Mouse (Mus musculus): ENCODE data around the gene Pds5b. TPM values are rescaled to one million over a fixed set of nuclear protein-coding genes. Genes with fewer than 3 reads are reported as not detected.
"Not testable (repeated sequence)": the region's sequence is repeated elsewhere in the genome, so short reads cannot be mapped to it uniquely, and the experiment has no call there.

Pds5b gene
- 9.9 and 12.6 TPM in 2 replicates for polyA plus RNA-seq (2015; fragmentation: Nextera tagmentation; extraction: Ambion mirVana)

DNA sequence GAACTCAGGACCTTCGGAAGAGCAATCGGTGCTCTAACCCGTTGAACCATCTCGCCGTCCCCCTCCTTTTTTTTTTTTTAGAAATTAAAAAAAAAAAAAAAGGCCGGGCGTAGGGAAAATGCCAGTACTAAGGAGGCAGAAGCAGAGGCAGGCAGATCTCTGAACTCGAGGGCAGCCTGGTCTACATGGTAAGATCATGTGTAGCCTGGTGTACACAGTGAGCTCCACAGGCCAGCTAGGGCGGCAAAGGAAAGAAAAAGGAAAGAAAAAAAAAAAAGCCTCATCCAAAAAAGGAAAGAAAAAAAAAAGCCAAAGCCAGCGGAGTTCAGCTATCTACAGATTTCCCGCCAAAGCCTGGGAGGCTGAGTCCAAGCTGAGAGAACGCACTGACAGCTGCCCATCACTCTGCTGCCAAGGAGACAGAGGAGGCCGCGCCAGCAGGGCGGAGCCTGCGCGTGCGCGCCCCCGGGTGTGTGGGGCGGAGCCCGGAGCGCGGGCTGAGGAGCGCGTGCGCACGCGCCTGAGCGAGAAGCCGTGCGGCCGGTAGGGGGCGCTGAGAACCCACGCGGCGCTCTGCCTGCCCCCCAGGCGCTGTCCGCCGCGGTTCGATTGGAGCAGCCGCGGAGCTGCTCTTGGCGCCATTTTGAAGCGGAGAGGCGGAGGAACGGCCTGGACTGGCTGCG is at the start of gene Pds5b:
Gene Pds5b, plus strand, starts transcription at position 587 of the 683 bp plus-strand sequence.
- Histone ChIP-seq H3K27ac (peak within 1 kb of the TSS; percentile 86), H3K9ac (peak within 1 kb of the TSS; percentile 98), H3K27me3 (peaks cover 4% of the 10 kb centered on the region; the same call in 1 of the 2 replicates), H3K4me3 (replicated peaks) (peak within 1 kb of the TSS; percentile 97), H3K4me2 (peak within 1 kb of the TSS; percentile 87), H3K4me1 (replicated peaks) (peaks cover 31% of the 10 kb centered on the region), H3K9me3 (replicated peaks) (no peaks in the 10 kb centered on the region), H3K36me3 (no peaks in the 10 kb centered on the region)
- 10% methylated on average over 46 of the region's 49 CpGs for WGBS (ENCODE audit: insufficient replicate concordance)
- DNase-seq: peak; percentile 90
- ATAC-seq (ENCODE audit: low read depth): peak; percentile 96

- H3K27ac ChIP-seq: no peak overlapping the region
- 67% methylated on average over 7 of the region's 7 CpGs for WGBS (ENCODE audit: insufficient replicate concordance)
- H3K9ac ChIP-seq: no peak overlapping the region
- no peak for ATAC-seq (ENCODE audit: low read depth)
- H3K4me1 ChIP-seq (replicated peaks): peaks cover 3% of the 10 kb centered on the region; the same call in 1 of the 2 replicates
- no peak overlapping the region for H3K4me2 ChIP-seq
- no peaks in the 10 kb centered on the region for H3K27me3 ChIP-seq
- no peak for DNase-seq
- H3K36me3 ChIP-seq: peaks cover 6% of the 10 kb centered on the region; the same call in 1 of the 2 replicates
- H3K4me3 ChIP-seq (replicated peaks): no peak overlapping the region
- no peaks in the 10 kb centered on the region for H3K9me3 ChIP-seq (replicated peaks)
These were observed 48.0 kb upstream of the Pds5b start for GRCm38 (mm10) chr5:150625528-150625927.

DNA sequence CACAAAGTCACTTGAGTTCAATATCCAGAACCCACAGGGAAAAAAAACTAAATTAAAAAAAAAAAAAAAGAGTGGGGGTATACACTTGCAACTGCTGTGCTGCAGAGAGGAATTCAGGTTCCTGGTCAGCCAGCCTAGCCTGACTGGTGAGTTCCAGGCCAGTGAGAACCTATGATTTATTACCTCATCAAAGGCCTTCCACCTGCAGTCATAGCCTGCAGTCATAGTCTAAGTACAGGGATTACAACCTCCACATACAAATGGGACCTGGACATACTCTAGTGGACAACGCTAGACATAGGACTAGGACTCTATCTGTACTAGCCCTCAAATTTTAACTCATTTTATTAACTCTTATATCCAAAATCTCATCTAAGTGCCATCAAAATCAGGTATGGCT is 44.3 kb upstream of the Pds5b start:
- peaks cover 18% of the 10 kb centered on the region for H3K36me3 ChIP-seq
- H3K4me2 ChIP-seq: no peak overlapping the region
- H3K27me3 ChIP-seq: no peaks in the 10 kb centered on the region
- WGBS (ENCODE audit: insufficient replicate concordance): 92% methylated on average over 1 of the region's 1 CpGs
- ATAC-seq (ENCODE audit: low read depth) (no peak), DNase-seq (no peak)
- no peak overlapping the region for H3K9ac ChIP-seq
- no peak overlapping the region for H3K4me3 ChIP-seq (replicated peaks)
- H3K9me3 ChIP-seq (replicated peaks): no peaks in the 10 kb centered on the region
- H3K27ac ChIP-seq: no peak overlapping the region
- H3K4me1 ChIP-seq (replicated peaks): no peaks in the 10 kb centered on the region

DNA sequence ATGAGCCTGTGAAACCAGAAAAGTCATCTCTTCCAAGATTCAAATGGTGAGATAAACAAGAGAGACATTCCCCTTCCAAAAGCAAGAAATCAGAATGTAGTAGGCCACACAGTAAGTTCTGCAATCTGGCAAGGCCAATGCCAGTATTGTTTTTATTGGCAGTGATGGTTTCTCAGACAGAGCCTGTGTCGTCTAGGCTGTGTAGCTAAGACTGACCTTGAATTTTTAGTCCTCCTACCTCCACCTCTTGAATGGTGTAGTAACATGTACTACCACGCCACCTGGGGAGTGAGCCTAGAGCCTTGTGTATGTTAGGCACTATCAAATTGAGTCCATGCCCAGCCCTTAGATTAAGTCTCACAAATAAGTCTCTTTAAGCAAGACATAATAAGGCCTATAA is 43.8 kb upstream of the Pds5b start:
- no peak for ATAC-seq (ENCODE audit: low read depth)
- Histone ChIP-seq H3K9me3 (replicated peaks) (no peaks in the 10 kb centered on the region), H3K4me3 (replicated peaks) (no peak overlapping the region), H3K27me3 (no peaks in the 10 kb centered on the region), H3K4me2 (no peak overlapping the region), H3K4me1 (replicated peaks) (no peaks in the 10 kb centered on the region), H3K27ac (no peak overlapping the region), H3K36me3 (peaks cover 22% of the 10 kb centered on the region), H3K9ac (no peak overlapping the region)
- no peak for DNase-seq
- 85% methylated on average over 2 of the region's 2 CpGs for WGBS (ENCODE audit: insufficient replicate concordance)

- WGBS (ENCODE audit: insufficient replicate concordance): 17% methylated on average over 3 of the region's 3 CpGs
- Histone ChIP-seq H3K9me3 (replicated peaks) (no peaks in the 10 kb centered on the region), H3K4me2 (no peak overlapping the region), H3K27ac (peak overlapping the region; percentile 81), H3K4me3 (replicated peaks) (no peak overlapping the region), H3K4me1 (replicated peaks) (peaks cover 28% of the 10 kb centered on the region), H3K27me3 (no peaks in the 10 kb centered on the region), H3K9ac (no peak overlapping the region), H3K36me3 (peaks cover 46% of the 10 kb centered on the region)
- ATAC-seq (ENCODE audit: low read depth) (peak; percentile 94), DNase-seq (no peak)
These were observed 32.1 kb upstream of the Pds5b start for GRCm38 (mm10) chr5:150641440-150641839.

DNA sequence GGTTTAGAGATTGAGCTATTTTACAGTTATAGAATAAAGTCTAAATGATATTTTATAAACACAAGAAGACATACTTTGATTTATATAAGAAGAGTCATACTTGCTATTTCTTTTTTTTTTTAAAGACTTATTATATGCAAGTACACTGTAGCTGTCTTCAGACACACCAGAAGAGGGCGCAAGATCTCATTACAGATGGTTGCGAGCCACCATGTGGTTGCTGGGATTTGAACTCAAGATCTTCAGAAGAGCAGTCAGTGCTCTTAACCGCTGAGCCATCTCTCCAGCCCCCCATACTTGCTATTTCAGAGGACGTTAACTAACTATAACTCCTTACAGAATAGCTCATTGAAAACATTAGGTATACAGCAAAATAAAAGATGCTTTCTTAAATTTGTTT is 30.1 kb upstream of the Pds5b start:
- ATAC-seq (ENCODE audit: low read depth); DNase-seq; H3K27me3 ChIP-seq; H3K4me2 ChIP-seq; H3K27ac ChIP-seq; H3K9ac ChIP-seq; H3K4me3 ChIP-seq (replicated peaks); H3K9me3 ChIP-seq (replicated peaks): not testable (repeated sequence)
- WGBS (ENCODE audit: insufficient replicate concordance): 90% methylated on average over 4 of the region's 4 CpGs
- Histone ChIP-seq H3K4me1 (replicated peaks) (peaks cover 28% of the 10 kb centered on the region), H3K36me3 (peaks cover 39% of the 10 kb centered on the region)

GRCm38 (mm10) chr5:150644926-150645325 is 28.6 kb upstream of the Pds5b start:
- no peak overlapping the region for H3K9ac ChIP-seq
- H3K27me3 ChIP-seq: no peaks in the 10 kb centered on the region
- peaks cover 48% of the 10 kb centered on the region for H3K36me3 ChIP-seq
- 42% methylated on average over 4 of the region's 4 CpGs for WGBS (ENCODE audit: insufficient replicate concordance)
- peaks cover 28% of the 10 kb centered on the region for H3K4me1 ChIP-seq (replicated peaks)
- H3K9me3 ChIP-seq (replicated peaks): no peaks in the 10 kb centered on the region
- H3K27ac ChIP-seq: peak overlapping the region; percentile 74
- ATAC-seq (ENCODE audit: low read depth) (peak; percentile 64), DNase-seq (peak; percentile 15)
- peak overlapping the region; percentile 23 for H3K4me2 ChIP-seq
- no peak overlapping the region for H3K4me3 ChIP-seq (replicated peaks)

DNA sequence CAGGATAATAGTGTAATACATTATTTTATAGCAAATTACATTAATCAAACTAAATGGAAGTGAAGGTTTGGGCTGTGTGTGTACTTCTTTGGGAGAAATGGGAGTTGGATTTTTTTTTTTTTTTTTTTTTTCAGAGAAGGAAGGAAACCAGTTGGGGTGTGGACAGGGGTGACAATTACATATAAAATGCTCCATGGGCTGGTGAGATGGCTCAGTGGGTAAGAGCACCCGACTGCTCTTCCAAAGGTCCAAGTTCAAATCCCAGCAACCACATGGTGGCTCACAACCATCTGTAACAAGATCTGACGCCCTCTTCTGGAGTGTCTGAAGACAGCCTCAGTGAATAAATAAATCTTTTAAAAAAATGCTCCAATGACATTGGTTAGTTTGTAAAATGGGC is 21.0 kb upstream of the Pds5b start:
- H3K27me3 ChIP-seq: no peaks in the 10 kb centered on the region
- DNase-seq: no peak
- H3K27ac ChIP-seq: no peak overlapping the region
- no peak overlapping the region for H3K4me3 ChIP-seq (replicated peaks)
- 80% methylated on average over 2 of the region's 2 CpGs for WGBS (ENCODE audit: insufficient replicate concordance)
- no peak for ATAC-seq (ENCODE audit: low read depth)
- peaks cover 11% of the 10 kb centered on the region for H3K4me1 ChIP-seq (replicated peaks)
- no peaks in the 10 kb centered on the region for H3K9me3 ChIP-seq (replicated peaks)
- H3K4me2 ChIP-seq: no peak overlapping the region
- peaks cover 49% of the 10 kb centered on the region for H3K36me3 ChIP-seq
- no peak overlapping the region for H3K9ac ChIP-seq

GRCm38 (mm10) chr5:150654548-150654947 is 19.0 kb upstream of the Pds5b start:
- peaks cover 32% of the 10 kb centered on the region for H3K36me3 ChIP-seq
- H3K4me1 ChIP-seq (replicated peaks): peaks cover 24% of the 10 kb centered on the region
- DNase-seq (no peak), ATAC-seq (ENCODE audit: low read depth) (no peak)
- H3K9me3 ChIP-seq (replicated peaks): no peaks in the 10 kb centered on the region
- no peak overlapping the region for H3K27ac ChIP-seq
- H3K4me3 ChIP-seq (replicated peaks): no peak overlapping the region
- no peaks in the 10 kb centered on the region for H3K27me3 ChIP-seq
- no peak overlapping the region for H3K4me2 ChIP-seq
- no peak overlapping the region for H3K9ac ChIP-seq

- H3K9ac ChIP-seq; ATAC-seq (ENCODE audit: low read depth); H3K4me3 ChIP-seq (replicated peaks); H3K9me3 ChIP-seq (replicated peaks); DNase-seq; H3K27ac ChIP-seq; H3K27me3 ChIP-seq: not testable (repeated sequence)
- WGBS (ENCODE audit: insufficient replicate concordance): 69% methylated on average over 6 of the region's 6 CpGs
- peaks cover 63% of the 10 kb centered on the region for H3K4me1 ChIP-seq (replicated peaks)
- H3K4me2 ChIP-seq: peak overlapping the region; percentile 17; the same call in 1 of the 2 replicates
- H3K36me3 ChIP-seq: peaks cover 44% of the 10 kb centered on the region
These were observed 14.1 kb upstream of the Pds5b start for GRCm38 (mm10) chr5:150659425-150659824.

- WGBS (ENCODE audit: insufficient replicate concordance): 86% methylated on average over 3 of the region's 3 CpGs
- DNase-seq; H3K4me3 ChIP-seq (replicated peaks): not testable (repeated sequence)
These were observed 13.2 kb upstream of the Pds5b start for GRCm38 (mm10) chr5:150660296-150660695.

GRCm38 (mm10) chr5:150663926-150664325 is 9.6 kb upstream of the Pds5b start:
- peaks cover 42% of the 10 kb centered on the region for H3K4me1 ChIP-seq (replicated peaks)
- H3K4me3 ChIP-seq (replicated peaks): peak overlapping the region; percentile 46
- H3K9ac ChIP-seq: peak overlapping the region; percentile 55; the same call in 1 of the 2 replicates
- H3K27me3 ChIP-seq; ATAC-seq (ENCODE audit: low read depth); H3K27ac ChIP-seq; H3K9me3 ChIP-seq (replicated peaks): not testable (repeated sequence)
- peak overlapping the region; percentile 86 for H3K4me2 ChIP-seq
- H3K36me3 ChIP-seq: peaks cover 28% of the 10 kb centered on the region
- 51% methylated on average over 7 of the region's 7 CpGs for WGBS (ENCODE audit: insufficient replicate concordance)
- peak; percentile 32 for DNase-seq

More at GRCm38 (mm10) chr5:150660296-150660695, 13.2 kb upstream of the Pds5b start:
- not testable (repeated sequence) for H3K9me3 ChIP-seq (replicated peaks); H3K27me3 ChIP-seq; H3K27ac ChIP-seq; ATAC-seq (ENCODE audit: low read depth)
- H3K4me2 ChIP-seq: peak overlapping the region; percentile 35
- H3K9ac ChIP-seq: 0 out of 2 replicates have a peak overlapping the region, but pooled peaks have one; percentile 9
- peaks cover 65% of the 10 kb centered on the region for H3K4me1 ChIP-seq (replicated peaks)
- peaks cover 39% of the 10 kb centered on the region for H3K36me3 ChIP-seq
